Mouse (Mus musculus) yolk sac, embryonic 10.5 days (tissue): ENCODE measurements at regions not wholly inside any gene's neighbourhood (a gene's known extent, or its start where the extent isn't known, plus 50 kb on each side); places are given as distances from the start of the nearest gene placed in this dataset.

Source experiments
- DNase-seq: peaks from one replicate; pipeline ENCODE4 v3.0.0-alpha.2; 2017; ENCODE audit warnings: low spot score

DNA sequence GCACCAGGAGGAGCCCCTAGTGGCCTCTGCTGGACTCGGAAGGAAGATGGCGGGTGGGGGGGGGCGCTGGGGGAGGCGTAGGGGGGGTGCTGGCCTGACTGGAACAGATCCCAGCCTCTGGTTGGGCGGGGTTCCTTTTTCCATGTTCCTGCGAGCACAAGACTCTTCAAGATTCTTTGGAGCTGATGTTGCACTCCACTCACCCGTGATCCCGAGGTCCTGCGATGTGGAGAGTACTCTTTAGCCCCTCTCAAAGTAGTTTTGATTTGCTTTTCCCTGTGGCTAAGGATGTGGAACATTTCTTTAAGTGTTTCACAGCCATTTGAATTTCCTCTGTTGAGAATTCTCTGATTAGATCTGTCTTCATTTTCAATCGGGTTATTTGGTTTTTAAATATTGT is 269.8 kb upstream of the 2610301B20Rik start:
- DNase-seq, result no peak

- DNase-seq, result no peak
Observed at GRCm38 (mm10) chr4:10607855-10608576, 266.3 kb upstream of the 2610301B20Rik start.

DNA sequence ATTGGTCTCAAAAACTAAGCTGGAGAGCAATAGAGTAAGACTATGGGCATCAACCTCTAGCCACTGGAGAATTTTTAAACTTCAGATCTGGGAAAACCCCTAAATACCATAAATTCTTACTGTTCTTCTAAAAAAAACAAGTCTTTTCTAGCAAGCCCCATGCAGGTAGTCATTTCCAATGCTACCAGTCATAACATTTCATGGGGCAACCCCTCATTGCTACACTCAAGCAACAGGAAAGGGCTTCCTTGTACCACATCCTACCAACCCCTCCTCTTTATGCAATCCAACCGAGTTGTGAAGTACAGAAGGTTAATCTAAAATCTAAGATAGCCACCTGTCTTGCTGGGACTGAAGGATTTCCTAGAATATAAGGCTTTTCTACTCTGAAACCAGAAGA is 263.5 kb upstream of the 2610301B20Rik start:
- no peak for DNase-seq
